Mouse (Mus musculus) kidney, adult 2 months (tissue): ENCODE data around the gene Mlh1. TPM values are rescaled to one million over a fixed set of nuclear protein-coding genes. Genes with fewer than 3 reads are reported as not detected.
A peak's percentile ranks its signal among the peaks of the same experiment; 100 is the strongest.

Experiments
- DNase-seq: peaks from one replicate; pipeline ENCODE4 v3.0.0; 2021
- H3K27ac ChIP-seq: fragments of 200-500 bp; 2 replicates; pipeline ENCODE4 v1.5.1; 2012; ENCODE audit warnings: low read depth, low read length, control low read depth, inconsistent platforms; ENCODE audit not compliant: insufficient read depth
- H3K27me3 ChIP-seq: fragments of 200-500 bp; replicated peaks from 2 replicates; pipeline ENCODE4 v1.6.1; 2012; ENCODE audit warnings: mild to moderate bottlenecking, moderate library complexity, low read length, inconsistent platforms; ENCODE audit not compliant: control insufficient read depth, insufficient read depth
- H3K36me3 ChIP-seq: fragments of 200-500 bp; 2 replicates; pipeline ENCODE4 v1.6.1; 2012; ENCODE audit warnings: mild to moderate bottlenecking, moderate library complexity, low read length, inconsistent platforms; ENCODE audit not compliant: control insufficient read depth, insufficient read depth
- H3K4me1 ChIP-seq: fragments of 200-500 bp; 2 replicates; pipeline ENCODE4 v1.6.1; 2011; ENCODE audit warnings: low read length; ENCODE audit not compliant: control insufficient read depth, insufficient read depth
- H3K4me3 ChIP-seq: fragments of 200-500 bp; 2 replicates; pipeline ENCODE4 v1.5.1; 2011; ENCODE audit warnings: mild to moderate bottlenecking, low read depth, low read length, control low read depth; ENCODE audit not compliant: insufficient read depth
- CTCF ChIP-seq: fragments of 200-500 bp; conservative IDR thresholded peaks from 2 replicates; pipeline ENCODE4 v1.5.1; 2011; ENCODE audit warnings: low read depth, mild to moderate bottlenecking, control low read depth, low read length, moderate library complexity, mixed read lengths; ENCODE audit not compliant: insufficient read depth, insufficient read length
- POLR2A ChIP-seq: fragments of 200-500 bp; IDR thresholded peaks from one replicate; pipeline ENCODE4 v1.6.1; 2011; ENCODE audit warnings: low read depth, low read length, control low read depth
- WGBS: fragments of 180-500 bp; shearing (Covaris S2); methylation state at CpG from one replicate; pipeline ENCODE4 v1.1.7; 2018; 5-methylcytosine and 5-hydroxymethylcytosine counted together
- polyA plus RNA-seq: library from polyadenylated mRNA; depleted of rRNA; stranded (reverse); fragments of >200 nt; gene quantifications from 2 replicates; pipeline ENCODE4 v1.2.3, GENCODE M21; 2012

Mlh1 gene
- polyA plus RNA-seq, 1 experiment = 14.1 TPM

GRCm38 (mm10) chr9:111239821-111240220, 31.8 kb downstream of the Mlh1 start:
- Histone ChIP-seq H3K4me3 (no peak overlapping the region), H3K36me3 (peaks cover 1% of the 10 kb centered on the region), H3K27ac (no peak overlapping the region), H3K27me3 (no peaks in the 10 kb centered on the region), H3K4me1 (no peaks in the 10 kb centered on the region)
- no peak for DNase-seq
- no peak for TF ChIP-seq CTCF
- TF ChIP-seq POLR2A = no peak
- 79% methylated on average over 4 of the region's 4 CpGs for WGBS

DNA sequence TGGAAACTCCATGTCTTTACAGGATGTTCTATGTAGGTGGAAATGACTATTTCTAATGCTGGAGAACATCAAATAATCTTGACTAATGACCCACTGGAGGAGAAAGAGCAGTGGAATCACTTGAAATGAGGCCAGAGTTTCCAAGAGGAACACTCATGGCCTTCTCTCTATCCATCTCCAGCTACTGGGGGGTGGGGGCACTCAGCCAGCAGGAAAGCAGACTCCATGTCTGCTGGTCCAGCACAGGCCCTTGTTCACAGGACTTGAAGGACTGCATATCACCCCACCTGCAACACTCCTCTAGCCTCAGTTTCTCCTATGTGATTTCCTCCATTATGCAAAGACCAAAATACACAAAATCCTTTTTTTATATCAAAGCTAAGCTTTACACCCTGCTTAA, 33.9 kb downstream of the Mlh1 start:
- no peak overlapping the region for H3K27ac ChIP-seq
- H3K4me1 ChIP-seq = no peaks in the 10 kb centered on the region
- H3K27me3 ChIP-seq = no peaks in the 10 kb centered on the region
- peaks cover 1% of the 10 kb centered on the region for H3K36me3 ChIP-seq
- H3K4me3 ChIP-seq = no peak overlapping the region
- DNase-seq = no peak
- no peak for TF ChIP-seq POLR2A
- TF ChIP-seq CTCF = no peak

DNA sequence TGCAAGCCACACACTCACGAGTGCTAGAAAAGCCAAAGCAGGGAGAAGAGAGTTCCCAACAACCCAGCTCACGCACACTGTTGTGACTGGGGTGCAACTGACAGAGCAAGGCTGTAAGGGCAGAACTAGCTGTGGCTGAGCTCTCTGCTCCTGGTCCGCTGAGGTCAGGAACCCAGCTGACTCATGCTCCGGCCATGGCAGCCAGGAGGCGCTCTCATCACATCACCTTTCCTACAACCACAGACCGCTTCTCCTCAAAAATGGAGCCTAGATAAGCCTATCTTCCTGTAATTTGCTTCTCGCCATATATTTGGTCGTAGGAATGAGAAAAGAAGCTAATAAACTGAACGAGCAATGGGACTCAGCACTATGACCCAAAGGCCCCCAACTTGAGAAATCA, 36.9 kb downstream of the Mlh1 start:
- no peak overlapping the region for H3K4me3 ChIP-seq
- H3K4me1 ChIP-seq = no peaks in the 10 kb centered on the region
- 95% methylated on average over 9 of the region's 9 CpGs for WGBS
- H3K36me3 ChIP-seq = no peaks in the 10 kb centered on the region; the same call in 1 of the 2 replicates
- no peak overlapping the region for H3K27ac ChIP-seq
- H3K27me3 ChIP-seq = no peaks in the 10 kb centered on the region
- DNase-seq = no peak
- TF ChIP-seq CTCF (0 out of 2 replicates have a peak, but pooled peaks have one; percentile 20), POLR2A (no peak)

DNA sequence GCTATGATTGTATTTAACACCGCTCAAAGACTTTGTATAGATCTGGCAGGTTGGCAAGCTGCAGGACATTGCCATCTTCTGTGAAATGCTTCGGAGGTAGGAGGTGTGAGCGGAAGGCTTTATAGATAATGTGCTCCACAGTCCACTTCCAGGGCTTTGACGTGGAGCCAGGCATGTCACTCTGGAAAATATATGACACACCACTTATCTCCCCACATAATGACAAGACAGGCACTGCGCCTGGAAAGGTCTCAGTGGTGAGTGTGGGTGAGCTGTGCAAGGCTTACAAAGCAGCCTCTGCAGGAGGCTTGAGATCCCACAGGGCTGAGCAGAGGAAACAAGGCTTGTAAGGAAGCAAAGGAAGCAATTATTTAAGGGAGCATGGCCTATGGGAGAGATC, 43.1 kb downstream of the Mlh1 start:
- Histone ChIP-seq H3K27me3 (no peaks in the 10 kb centered on the region), H3K36me3 (peaks cover 7% of the 10 kb centered on the region), H3K4me1 (no peaks in the 10 kb centered on the region), H3K27ac (no peak overlapping the region), H3K4me3 (no peak overlapping the region)
- TF ChIP-seq POLR2A (no peak), CTCF (no peak)
- no peak for DNase-seq
- 73% methylated on average over 5 of the region's 5 CpGs for WGBS

GRCm38 (mm10) chr9:111223406-111223805, 48.2 kb downstream of the Mlh1 start:
- no peak for DNase-seq
- no peak overlapping the region for H3K27ac ChIP-seq
- H3K4me3 ChIP-seq = no peak overlapping the region
- H3K4me1 ChIP-seq = no peaks in the 10 kb centered on the region
- no peaks in the 10 kb centered on the region for H3K27me3 ChIP-seq
- 98% methylated on average over 5 of the region's 5 CpGs for WGBS
- peaks cover 15% of the 10 kb centered on the region for H3K36me3 ChIP-seq
- TF ChIP-seq POLR2A = no peak
- TF ChIP-seq CTCF = no peak

DNA sequence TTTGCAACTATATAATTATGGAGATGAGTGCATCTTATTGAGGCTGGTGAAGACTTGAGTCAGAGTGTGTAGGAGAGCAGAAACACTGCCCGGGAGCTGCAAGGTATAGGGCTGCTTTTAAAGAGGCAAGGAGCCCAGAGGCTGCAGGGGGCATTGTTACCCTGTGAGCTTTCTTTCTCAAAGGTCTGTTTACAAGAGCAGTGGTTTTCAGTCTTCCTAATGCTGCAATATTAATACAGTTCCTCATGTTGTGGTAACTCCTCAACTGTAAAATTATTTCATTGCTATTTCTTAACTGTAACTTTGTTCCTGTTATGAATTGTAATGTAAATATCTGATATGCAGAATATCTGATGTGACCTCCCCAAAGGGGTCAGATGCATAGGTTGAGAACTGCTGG, 50.0 kb downstream of the Mlh1 start:
- peaks cover 15% of the 10 kb centered on the region for H3K36me3 ChIP-seq
- H3K4me3 ChIP-seq = no peak overlapping the region
- H3K27ac ChIP-seq = no peak overlapping the region
- no peaks in the 10 kb centered on the region for H3K4me1 ChIP-seq
- no peak for TF ChIP-seq CTCF
- no peak for TF ChIP-seq POLR2A
- no peaks in the 10 kb centered on the region for H3K27me3 ChIP-seq
- WGBS = 72% methylated on average over 1 of the region's 1 CpGs
- DNase-seq = no peak

DNA sequence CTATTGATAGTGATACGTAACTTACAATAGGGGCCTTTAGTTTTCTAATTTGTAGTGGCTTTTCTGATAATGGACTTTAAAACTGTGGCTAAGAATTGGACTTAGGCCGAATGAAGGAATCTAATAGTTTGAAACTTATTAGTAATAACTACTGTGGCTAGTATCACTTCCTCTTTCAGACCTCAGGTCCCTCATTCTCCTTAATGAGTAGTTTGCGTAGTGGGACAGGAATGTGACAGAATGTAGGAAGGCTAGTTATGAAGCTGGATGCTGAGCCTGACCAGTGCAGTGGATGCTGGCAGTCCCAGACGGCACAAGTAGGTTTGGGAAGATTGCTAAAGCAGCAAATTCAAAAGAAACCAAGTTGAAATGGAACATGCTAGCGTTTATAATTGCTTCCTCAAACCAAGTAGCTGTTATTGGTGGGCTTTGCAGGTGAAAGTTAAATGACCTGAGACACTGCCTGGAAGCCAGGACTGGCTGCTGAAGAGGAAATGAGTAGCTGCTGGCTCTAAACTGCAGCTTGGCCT, 51.0 kb downstream of the Mlh1 start:
- Histone ChIP-seq H3K4me1 (no peaks in the 10 kb centered on the region), H3K4me3 (no peak overlapping the region), H3K36me3 (peaks cover 10% of the 10 kb centered on the region), H3K27me3 (no peaks in the 10 kb centered on the region), H3K27ac (no peak overlapping the region)
- 85% methylated on average over 5 of the region's 5 CpGs for WGBS
- TF ChIP-seq POLR2A (no peak), CTCF (no peak)
- no peak for DNase-seq

DNA sequence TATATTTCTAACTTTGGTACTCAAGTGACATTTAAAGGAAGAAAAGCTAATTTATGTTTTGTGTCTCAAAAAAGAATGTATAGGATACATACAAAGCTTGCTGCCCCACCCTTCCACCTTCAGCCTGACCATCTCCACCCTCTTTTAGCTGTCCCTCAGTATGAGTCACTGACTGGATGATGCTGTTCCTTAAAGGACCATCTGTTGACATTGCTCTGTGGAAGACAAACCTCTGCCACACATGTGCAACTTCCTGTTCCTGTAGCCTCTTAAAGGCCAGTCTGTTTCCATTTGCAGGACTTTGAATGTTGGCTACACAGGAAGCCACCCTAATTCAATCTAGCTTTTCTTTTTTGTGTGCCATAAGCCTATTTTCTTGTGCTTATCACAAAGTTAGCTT, 55.2 kb downstream of the Mlh1 start:
- Histone ChIP-seq H3K27ac (no peak overlapping the region), H3K36me3 (peaks cover 3% of the 10 kb centered on the region), H3K4me3 (no peak overlapping the region), H3K27me3 (no peaks in the 10 kb centered on the region), H3K4me1 (peaks cover 1% of the 10 kb centered on the region)
- no peak for DNase-seq
- TF ChIP-seq CTCF = no peak
- no peak for TF ChIP-seq POLR2A
